Mouse (Mus musculus) kidney, postnatal 14 days (tissue): ENCODE data around the gene Gm27027.

Experiments used
- DNase-seq: peaks from one replicate; pipeline ENCODE4 v3.0.0; 2022; ENCODE audit warnings: mixed read lengths

Gm27027 gene

GRCm38 (mm10) chr2:93976436-93977252 is 19.5 kb downstream of the Gm27027 start:
- peak; percentile 73 for DNase-seq

GRCm38 (mm10) chr2:93975526-93976435 is 20.4 kb downstream of the Gm27027 start:
- no peak for DNase-seq

GRCm38 (mm10) chr2:93975041-93975440 is 21.1 kb downstream of the Gm27027 start:
- no peak for DNase-seq

GRCm38 (mm10) chr2:93971647-93972046 is 24.5 kb downstream of the Gm27027 start:
- DNase-seq, result no peak

- DNase-seq, result no peak
These were observed 31.5 kb downstream of the Gm27027 start for GRCm38 (mm10) chr2:93964494-93965160.

DNA sequence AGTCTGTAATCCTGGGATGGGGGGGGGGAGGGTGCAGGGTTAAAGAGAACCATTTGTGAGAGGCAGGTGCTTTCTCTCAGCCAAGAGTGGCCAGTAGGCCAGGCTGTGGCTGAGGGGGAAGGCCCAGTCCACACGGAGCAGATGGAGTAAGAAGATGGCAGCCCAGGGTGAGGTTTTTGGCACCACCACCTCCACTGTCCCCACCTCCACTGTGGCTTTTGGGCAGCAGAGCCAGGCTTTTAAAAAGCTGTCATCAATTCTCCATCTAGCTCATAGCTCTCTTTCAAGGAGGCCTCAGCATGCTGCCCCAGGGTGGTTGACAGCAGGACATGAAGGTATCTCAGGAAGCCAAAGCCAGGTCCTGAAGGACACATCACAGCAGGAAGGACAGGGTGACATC is 32.4 kb downstream of the Gm27027 start:
- no peak for DNase-seq

DNA sequence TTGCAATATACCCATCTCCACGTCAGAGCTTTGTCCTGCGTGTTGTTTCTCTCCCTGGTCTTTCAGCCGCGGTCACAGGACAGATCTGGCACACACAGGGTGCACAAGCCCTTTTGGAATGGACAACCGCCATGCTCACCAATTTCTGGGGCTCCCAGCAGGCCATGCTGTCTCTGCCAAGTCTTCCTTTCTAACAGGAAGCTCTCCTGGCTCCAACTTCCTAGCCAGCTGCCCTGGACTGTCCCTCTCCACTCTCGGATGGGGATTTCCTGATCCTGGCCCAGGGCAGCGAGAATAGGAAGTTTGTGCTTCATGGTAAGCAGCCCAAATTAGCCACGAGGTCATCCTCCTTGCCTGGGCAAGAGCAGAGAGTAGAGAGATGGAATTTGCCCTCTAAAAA is 34.4 kb downstream of the Gm27027 start:
- peak; percentile 66 for DNase-seq

GRCm38 (mm10) chr2:93959346-93959745 is 36.8 kb downstream of the Gm27027 start:
- no peak for DNase-seq

DNA sequence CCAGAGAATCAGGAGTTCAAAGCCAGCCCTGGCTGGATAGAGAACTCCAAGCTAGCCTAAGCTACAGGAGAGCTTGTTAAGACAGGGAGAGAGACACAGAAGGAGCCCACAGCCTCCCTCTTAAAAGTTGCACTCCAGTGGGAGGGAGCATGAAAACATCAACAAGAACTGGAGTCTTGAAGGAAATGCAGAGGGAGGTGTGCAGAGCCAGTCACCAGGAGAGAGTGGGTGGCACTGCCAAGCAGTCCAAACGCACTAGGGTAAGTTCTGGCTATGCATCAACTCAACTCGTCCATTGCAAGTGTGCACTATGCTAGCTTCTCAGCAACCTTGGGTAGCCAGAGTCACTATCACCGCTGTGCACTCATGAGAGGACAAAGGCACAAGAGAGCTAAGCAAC is 37.9 kb downstream of the Gm27027 start:
- DNase-seq, result no peak

DNA sequence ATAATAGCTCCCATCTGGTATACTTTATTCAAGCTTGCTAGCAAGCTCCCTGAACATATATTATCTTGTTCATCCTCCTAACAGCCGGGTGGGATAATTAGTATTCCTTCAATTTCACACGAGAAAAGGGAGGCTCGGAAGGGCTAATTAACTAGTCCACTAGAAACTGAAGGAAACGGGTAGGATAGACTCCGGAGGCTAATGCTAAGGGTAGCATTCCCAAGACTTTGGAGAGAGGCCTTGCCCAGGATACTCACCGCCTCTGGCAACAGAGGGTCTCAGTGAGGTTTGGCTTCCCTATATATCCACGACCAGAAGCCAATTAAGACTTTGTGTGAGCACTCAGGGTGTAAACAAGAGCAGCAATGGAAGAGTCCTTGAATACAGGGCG is 38.4 kb downstream of the Gm27027 start:
- DNase-seq, result no peak

GRCm38 (mm10) chr2:93956908-93957784 is 39.0 kb downstream of the Gm27027 start, which contains the start of gene Gm13889:
Gene Gm13889 (minus strand): TSS chr2:93957201.
- DNase-seq, result peak; percentile 91

GRCm38 (mm10) chr2:93956331-93956801 is 39.8 kb downstream of the Gm27027 start:
- peak; percentile 62 for DNase-seq

DNA sequence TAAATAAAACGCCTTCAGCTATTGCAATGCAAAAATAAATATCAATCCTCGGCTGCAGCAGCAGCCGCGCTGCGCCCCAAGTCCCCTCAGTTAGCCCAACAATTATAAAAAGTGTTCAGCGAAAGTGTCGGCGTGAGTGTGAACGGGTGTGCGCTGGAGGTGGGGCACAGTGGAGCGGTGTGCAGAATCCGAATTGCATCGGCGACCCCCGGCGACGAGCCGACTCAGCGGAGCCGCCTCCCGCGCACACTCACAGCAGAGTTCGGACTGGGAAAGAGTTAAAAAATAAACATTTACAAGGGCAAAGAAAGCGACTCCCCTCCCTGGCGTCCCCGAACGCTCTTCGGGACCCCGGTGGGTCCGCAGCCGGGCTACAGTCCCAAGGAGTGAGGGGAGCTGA is 40.3 kb downstream of the Gm27027 start:
- DNase-seq, result no peak

- peak; percentile 17 for DNase-seq
These were observed 41.2 kb downstream of the Gm27027 start for GRCm38 (mm10) chr2:93954781-93955578.

- DNase-seq, result no peak
These were observed 42.4 kb downstream of the Gm27027 start for GRCm38 (mm10) chr2:93953726-93954125.

- DNase-seq, result no peak
These were observed 49.2 kb downstream of the Gm27027 start for GRCm38 (mm10) chr2:93946976-93947375.

- DNase-seq, result no peak
These were observed 51.3 kb downstream of the Gm27027 start for GRCm38 (mm10) chr2:93944855-93945254.

DNA sequence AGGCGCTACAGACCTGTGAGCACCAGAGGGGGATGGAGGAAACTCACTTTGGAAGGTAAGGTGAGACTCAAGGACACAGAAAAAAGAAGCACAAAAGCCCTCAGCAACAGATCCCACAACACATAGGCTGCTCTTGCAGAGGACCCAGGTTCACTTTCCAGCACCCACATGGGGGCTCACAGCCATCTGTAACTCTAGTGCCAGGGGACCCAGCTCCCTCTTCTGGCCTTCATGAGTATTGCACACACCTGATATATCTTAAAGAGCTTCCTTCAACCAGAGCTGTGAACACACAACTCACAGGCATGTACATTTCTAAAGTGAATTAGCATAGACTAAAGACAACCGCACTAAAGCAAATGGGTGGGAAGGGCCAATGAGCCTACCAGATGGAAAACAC is 52.1 kb downstream of the Gm27027 start:
- no peak for DNase-seq

DNA sequence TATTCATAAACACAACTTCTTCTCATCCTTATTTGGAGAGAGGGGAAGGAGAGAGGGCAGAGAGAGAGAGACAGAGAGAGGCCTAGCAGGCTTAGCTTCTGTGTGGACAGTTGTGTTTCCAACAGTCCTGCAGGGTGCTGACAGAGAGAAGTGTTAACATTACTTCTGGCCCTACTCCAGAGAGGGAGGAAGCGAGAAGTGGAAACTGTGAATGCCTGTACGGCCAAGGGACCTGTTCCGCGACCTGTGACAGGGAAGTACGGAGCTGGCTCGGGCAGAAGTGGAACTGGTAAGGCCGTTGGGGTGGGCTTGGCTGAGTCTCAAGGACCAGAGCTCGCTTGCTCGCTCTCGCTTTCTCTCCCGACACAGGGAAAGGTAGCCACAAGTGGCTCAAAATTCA is 54.5 kb downstream of the Gm27027 start:
- peak; percentile 30 for DNase-seq

DNA sequence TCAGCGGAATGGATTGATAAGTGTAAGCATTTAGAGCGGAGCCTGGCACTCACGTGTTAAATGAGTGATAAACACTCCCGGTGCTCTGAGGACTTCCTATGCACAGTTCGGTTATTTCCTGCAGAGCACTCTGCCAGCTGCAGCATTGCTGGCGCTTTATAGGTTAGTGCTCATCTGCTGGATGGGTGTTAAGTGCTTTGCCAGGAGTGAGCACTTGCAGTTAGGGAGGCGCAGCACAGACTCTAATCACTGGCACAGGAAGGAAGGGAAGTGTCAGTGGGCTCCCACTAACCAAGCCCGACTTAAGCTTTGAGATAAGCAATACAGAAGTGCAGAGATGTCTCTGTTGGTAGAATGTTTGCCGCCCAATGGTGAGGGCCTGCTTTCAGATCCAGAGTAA is 57.6 kb downstream of the Gm27027 start:
- DNase-seq, result no peak

GRCm38 (mm10) chr2:93928866-93929265 is 67.3 kb downstream of the Gm27027 start:
- no peak for DNase-seq
